Mouse (Mus musculus) cerebellum, adult 9-11 months (tissue): ENCODE results near the gene Gigyf1.

Experiments
- DNase-seq: peaks from one replicate; pipeline ENCODE4 v3.0.0; 2022

The Gigyf1 gene

GRCm38 (mm10) chr5:137535318-137535717 is 17.0 kb downstream of the Gigyf1 start:
- peak; percentile 18 for DNase-seq

GRCm38 (mm10) chr5:137537461-137537860 is 19.1 kb downstream of the Gigyf1 start:
- DNase-seq: peak; percentile 44

GRCm38 (mm10) chr5:137539291-137539801 is 21.0 kb downstream of the Gigyf1 start:
- DNase-seq: peak; percentile 88

GRCm38 (mm10) chr5:137540991-137541390 is 22.6 kb downstream of the Gigyf1 start:
- no peak for DNase-seq

GRCm38 (mm10) chr5:137541768-137542540 is 23.6 kb downstream of the Gigyf1 start:
- DNase-seq: peak; percentile 89

GRCm38 (mm10) chr5:137544926-137545325 is 26.6 kb downstream of the Gigyf1 start:
- DNase-seq: no peak

- no peak for DNase-seq
These were observed 27.2 kb downstream of the Gigyf1 start for GRCm38 (mm10) chr5:137545596-137545995.

- no peak for DNase-seq
These were observed 31.5 kb downstream of the Gigyf1 start for GRCm38 (mm10) chr5:137549840-137550239.

- DNase-seq: no peak
These were observed 32.8 kb downstream of the Gigyf1 start for GRCm38 (mm10) chr5:137551119-137551518.

- no peak for DNase-seq
These were observed 34.7 kb downstream of the Gigyf1 start for GRCm38 (mm10) chr5:137553000-137553399.

- peak; percentile 95 for DNase-seq
These were observed 35.1 kb downstream of the Gigyf1 start, which contains the start of gene Actl6b for GRCm38 (mm10) chr5:137553411-137553837. Gene Actl6b, plus strand, starts transcription at chr5:137553517.

- DNase-seq: peak; percentile 63
These were observed 35.5 kb downstream of the Gigyf1 start for GRCm38 (mm10) chr5:137553898-137554297.

- no peak for DNase-seq
These were observed 43.2 kb downstream of the Gigyf1 start for GRCm38 (mm10) chr5:137561556-137561955.

GRCm38 (mm10) chr5:137562965-137563364 is 44.6 kb downstream of the Gigyf1 start:
- no peak for DNase-seq

- no peak for DNase-seq
These were observed 47.4 kb downstream of the Gigyf1 start for GRCm38 (mm10) chr5:137565744-137566143.

- DNase-seq: no peak
These were observed 48.1 kb downstream of the Gigyf1 start for GRCm38 (mm10) chr5:137566416-137566815.

GRCm38 (mm10) chr5:137568223-137568798 is 50.0 kb downstream of the Gigyf1 start:
- no peak for DNase-seq

- no peak for DNase-seq
These were observed 50.7 kb downstream of the Gigyf1 start for GRCm38 (mm10) chr5:137569031-137569430.

GRCm38 (mm10) chr5:137569665-137570064 is 51.3 kb downstream of the Gigyf1 start, which contains the start of gene Tfr2:
Gene Tfr2, plus strand, starts transcription at chr5:137569840.
- DNase-seq: no peak

- DNase-seq: no peak
These were observed 51.8 kb downstream of the Gigyf1 start for GRCm38 (mm10) chr5:137570181-137570580.

- DNase-seq: no peak
These were observed 52.6 kb downstream of the Gigyf1 start for GRCm38 (mm10) chr5:137570691-137571586.

GRCm38 (mm10) chr5:137574470-137574901 is 56.1 kb downstream of the Gigyf1 start:
- peak; percentile 86 for DNase-seq
